Mouse (Mus musculus): ENCODE measurements around the gene Setd6. TPM values are rescaled to one million over a fixed set of nuclear protein-coding genes. Genes with fewer than 3 reads are reported as not detected.

The Setd6 gene
- polyA plus RNA-seq, 1 experiment from 2014 or later, result 27.5 TPM

DNA sequence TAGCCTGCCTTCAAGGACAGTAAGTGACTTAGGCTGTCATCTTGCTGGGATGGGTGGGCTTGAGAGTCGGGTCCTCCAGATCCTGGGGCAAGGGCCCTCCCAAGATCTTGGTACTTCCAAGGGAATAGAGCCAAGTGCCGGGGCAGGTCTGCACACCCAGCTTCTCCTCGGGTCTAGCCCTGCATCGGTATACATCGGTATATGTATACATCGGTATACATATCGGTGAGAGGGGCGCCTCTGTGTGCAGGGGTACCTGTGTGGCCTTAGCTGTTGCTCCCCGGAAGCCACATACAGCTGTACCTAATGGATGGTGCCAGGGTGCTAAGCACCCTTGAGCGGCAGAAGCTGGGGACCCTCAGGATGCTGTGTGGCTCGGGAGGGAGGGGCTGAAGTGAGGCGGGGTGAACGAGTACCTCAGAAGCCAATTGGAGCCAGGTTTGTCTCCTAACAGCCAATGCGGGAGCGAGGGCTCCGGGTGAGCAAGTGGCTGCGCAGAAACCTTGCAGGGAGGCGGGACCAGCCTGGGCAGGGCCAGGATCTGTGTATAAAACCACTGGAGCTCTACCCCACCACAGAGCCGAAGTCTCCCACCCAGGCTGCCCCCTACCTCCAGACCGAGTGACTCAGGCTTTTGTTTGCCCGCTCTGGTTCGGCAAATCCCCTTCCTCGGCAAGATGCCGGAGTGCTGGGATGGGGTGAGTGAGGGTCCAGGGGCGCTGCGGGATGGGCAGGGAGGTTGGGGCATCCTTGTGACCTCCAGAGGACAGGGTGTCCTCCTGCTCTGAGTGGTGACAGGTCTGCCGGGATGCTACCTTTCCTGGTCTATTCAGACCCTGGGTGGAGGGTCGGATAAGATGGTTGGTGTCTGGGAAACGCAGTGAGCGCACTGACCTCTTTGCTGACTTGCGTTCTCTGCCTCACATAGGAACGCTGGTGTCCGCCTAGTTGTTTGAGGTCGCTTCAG is 12.9 kb upstream of the Setd6 start:
- DNase-seq (ENCODE audit: low spot score) (peak; percentile 93), ATAC-seq (replicated peaks; ENCODE audit: low FRiP score) (peak; percentile 94)
- no peaks in the 10 kb centered on the region for H3K36me3 ChIP-seq (ENCODE audit: control insufficient read depth, insufficient read depth, low read length)
- H3K9me3 ChIP-seq (ENCODE audit: control insufficient read depth, low read length), result no peaks in the 10 kb centered on the region
- no peak overlapping the region for H3K27ac ChIP-seq (ENCODE audit: low read depth, low read length)
- H3K27me3 ChIP-seq (ENCODE audit: control insufficient read depth, insufficient read depth, low read length), result no peaks in the 10 kb centered on the region
- H3K4me2 ChIP-seq (ENCODE audit: low read depth, low read length, severe bottlenecking), result peak overlapping the region; percentile 94
- peaks cover 9% of the 10 kb centered on the region; the same call in 1 of the 2 replicates for H3K4me1 ChIP-seq (replicated peaks; ENCODE audit: control insufficient read depth, insufficient read depth, low read length)
- 2% methylated on average over 34 of the region's 34 CpGs for WGBS
- peak overlapping the region; percentile 63 for H3K9ac ChIP-seq (ENCODE audit: low read length)
- H3K4me3 ChIP-seq (ENCODE audit: low read depth, low read length), result peak overlapping the region; percentile 56

DNA sequence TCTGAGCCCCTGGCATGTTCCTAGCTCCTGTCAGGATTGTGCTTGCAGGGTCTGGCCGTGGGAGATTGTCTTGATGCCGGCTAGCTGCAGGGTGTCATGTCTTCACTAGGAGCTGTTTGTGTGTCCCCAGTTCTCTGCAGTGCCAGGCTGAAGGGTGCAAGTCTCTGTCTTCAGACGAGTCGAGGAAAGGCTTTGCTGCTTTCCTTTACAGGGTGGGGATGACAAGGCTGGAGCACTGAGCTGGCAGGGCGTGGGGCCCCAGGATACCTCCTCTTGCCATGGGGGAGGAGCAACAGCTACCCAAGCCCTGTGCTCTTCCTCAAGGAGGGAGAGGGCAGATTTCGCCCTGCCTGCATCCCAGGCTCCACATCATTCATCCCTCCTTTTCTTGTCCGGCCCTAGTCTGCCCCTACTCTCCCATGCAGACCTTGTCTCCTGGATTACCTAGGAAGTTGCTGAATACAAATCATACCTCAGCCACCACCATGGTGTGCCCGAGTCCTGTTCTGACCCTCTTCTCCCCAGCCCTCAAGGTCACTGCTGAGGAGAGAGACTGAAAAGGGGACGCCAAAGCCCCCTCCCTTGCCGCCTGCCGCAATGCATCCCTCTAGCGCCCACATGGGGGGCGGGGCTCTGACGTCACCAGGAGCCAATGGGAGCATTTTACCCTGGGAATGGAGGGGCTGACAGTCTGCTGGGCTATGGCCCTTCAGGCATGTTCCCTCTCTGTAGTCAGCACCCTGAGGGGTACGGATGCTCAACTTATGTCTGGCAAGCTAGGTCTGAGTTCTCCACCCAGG is 12.0 kb upstream of the Setd6 start:
- no peaks in the 10 kb centered on the region for H3K27me3 ChIP-seq (ENCODE audit: control insufficient read depth, insufficient read depth, low read length)
- DNase-seq (ENCODE audit: low spot score), result peak; percentile 88
- WGBS, result 3% methylated on average over 15 of the region's 15 CpGs
- peak overlapping the region; percentile 63 for H3K9ac ChIP-seq (ENCODE audit: low read length)
- ATAC-seq (replicated peaks; ENCODE audit: low FRiP score), result peak; percentile 53
- H3K9me3 ChIP-seq (ENCODE audit: control insufficient read depth, low read length), result no peaks in the 10 kb centered on the region
- no peak overlapping the region; the same call in 1 of the 2 replicates for H3K27ac ChIP-seq (ENCODE audit: low read depth, low read length)
- peak overlapping the region; percentile 56 for H3K4me3 ChIP-seq (ENCODE audit: low read depth, low read length)
- H3K4me1 ChIP-seq (replicated peaks; ENCODE audit: control insufficient read depth, insufficient read depth, low read length), result peaks cover 9% of the 10 kb centered on the region; the same call in 1 of the 2 replicates
- no peaks in the 10 kb centered on the region for H3K36me3 ChIP-seq (ENCODE audit: control insufficient read depth, insufficient read depth, low read length)
- H3K4me2 ChIP-seq (ENCODE audit: low read depth, low read length, severe bottlenecking), result peak overlapping the region; percentile 94

DNA sequence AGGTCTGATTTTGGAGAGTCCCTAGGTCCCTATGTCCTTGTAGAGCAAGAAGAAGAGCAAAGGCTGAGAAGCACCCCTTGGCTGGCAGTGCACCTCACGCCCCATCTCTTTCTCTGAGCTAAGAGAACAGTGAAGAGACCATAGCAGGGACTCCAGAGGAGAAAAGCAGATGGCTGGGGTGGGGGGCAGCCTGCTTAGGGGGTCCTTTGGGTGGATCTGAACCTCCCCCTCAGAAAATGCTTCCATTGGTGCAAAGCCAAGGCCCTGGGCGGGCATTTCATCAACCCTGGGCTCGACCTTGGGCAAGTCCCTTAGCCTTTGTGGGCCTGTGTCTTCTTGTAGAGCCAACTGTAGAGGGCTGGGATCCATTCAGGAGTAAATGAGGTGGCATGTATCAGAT is 11.1 kb upstream of the Setd6 start:
- Histone ChIP-seq H3K4me3 (ENCODE audit: low read depth, low read length) (no peak overlapping the region), H3K9me3 (ENCODE audit: control insufficient read depth, low read length) (no peaks in the 10 kb centered on the region), H3K4me1 (replicated peaks; ENCODE audit: control insufficient read depth, insufficient read depth, low read length) (peaks cover 9% of the 10 kb centered on the region; the same call in 1 of the 2 replicates), H3K4me2 (ENCODE audit: low read depth, low read length, severe bottlenecking) (no peak overlapping the region), H3K36me3 (ENCODE audit: control insufficient read depth, insufficient read depth, low read length) (no peaks in the 10 kb centered on the region), H3K9ac (ENCODE audit: low read length) (no peak overlapping the region), H3K27me3 (ENCODE audit: control insufficient read depth, insufficient read depth, low read length) (no peaks in the 10 kb centered on the region), H3K27ac (ENCODE audit: low read depth, low read length) (no peak overlapping the region)
- 93% methylated on average over 3 of the region's 3 CpGs for WGBS
- DNase-seq (ENCODE audit: low spot score) (no peak), ATAC-seq (replicated peaks; ENCODE audit: low FRiP score) (no peak)

DNA sequence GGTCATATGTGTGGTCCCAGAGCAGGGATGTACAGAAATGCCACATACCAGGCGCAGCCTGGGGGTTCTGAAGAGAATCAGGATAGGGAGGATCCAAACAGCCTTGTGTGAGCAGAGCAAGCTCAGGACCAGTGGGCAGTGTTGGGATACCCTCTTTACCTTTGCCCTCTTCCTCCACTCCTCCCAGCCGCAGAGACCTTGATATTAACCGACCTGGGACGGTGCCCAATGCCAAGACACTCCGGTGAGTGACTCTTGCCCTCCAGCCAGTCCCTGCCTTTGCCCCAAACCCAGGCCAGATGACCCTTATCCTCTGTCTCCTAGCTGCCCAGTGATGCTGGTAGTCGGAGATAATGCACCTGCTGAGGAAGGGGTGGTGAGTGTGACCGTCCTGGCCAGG is 6.1 kb upstream of the Setd6 start:
- no peaks in the 10 kb centered on the region for H3K9me3 ChIP-seq (ENCODE audit: control insufficient read depth, low read length)
- no peak for ATAC-seq (replicated peaks; ENCODE audit: low FRiP score)
- H3K4me1 ChIP-seq (replicated peaks; ENCODE audit: control insufficient read depth, insufficient read depth, low read length), result no peaks in the 10 kb centered on the region
- no peaks in the 10 kb centered on the region for H3K27me3 ChIP-seq (ENCODE audit: control insufficient read depth, insufficient read depth, low read length)
- H3K36me3 ChIP-seq (ENCODE audit: control insufficient read depth, insufficient read depth, low read length), result no peaks in the 10 kb centered on the region
- H3K4me3 ChIP-seq (ENCODE audit: low read depth, low read length), result no peak overlapping the region
- no peak overlapping the region for H3K9ac ChIP-seq (ENCODE audit: low read length)
- no peak overlapping the region for H3K4me2 ChIP-seq (ENCODE audit: low read depth, low read length, severe bottlenecking)
- no peak overlapping the region for H3K27ac ChIP-seq (ENCODE audit: low read depth, low read length)
- DNase-seq (ENCODE audit: low spot score), result peak; percentile 44
- 90% methylated on average over 7 of the region's 7 CpGs for WGBS

DNA sequence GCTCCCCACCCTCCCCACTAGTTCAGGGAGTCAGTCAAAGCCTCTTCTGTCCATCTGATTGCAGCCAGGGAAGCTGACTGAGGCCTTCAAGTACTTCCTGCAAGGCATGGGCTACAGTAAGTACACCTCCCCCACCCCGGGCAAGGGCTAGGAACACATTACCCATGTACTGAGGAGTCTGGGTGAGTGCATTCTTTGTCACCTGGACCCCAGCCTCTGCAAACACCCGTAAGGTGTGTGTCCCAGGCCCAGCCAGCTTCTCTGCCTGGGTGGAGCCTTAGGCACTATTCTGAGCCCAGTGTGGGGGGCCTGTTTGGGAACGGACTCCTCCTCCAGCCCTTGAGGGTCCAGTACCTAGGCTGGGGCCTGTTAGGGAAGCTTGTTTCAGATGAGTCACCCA is 4.7 kb upstream of the Setd6 start:
- DNase-seq (ENCODE audit: low spot score) (peak; percentile 38), ATAC-seq (replicated peaks; ENCODE audit: low FRiP score) (no peak)
- Histone ChIP-seq H3K9me3 (ENCODE audit: control insufficient read depth, low read length) (no peaks in the 10 kb centered on the region), H3K4me3 (ENCODE audit: low read depth, low read length) (no peak overlapping the region), H3K36me3 (ENCODE audit: control insufficient read depth, insufficient read depth, low read length) (no peaks in the 10 kb centered on the region), H3K27me3 (ENCODE audit: control insufficient read depth, insufficient read depth, low read length) (no peaks in the 10 kb centered on the region), H3K27ac (ENCODE audit: low read depth, low read length) (no peak overlapping the region), H3K4me2 (ENCODE audit: low read depth, low read length, severe bottlenecking) (no peak overlapping the region), H3K4me1 (replicated peaks; ENCODE audit: control insufficient read depth, insufficient read depth, low read length) (no peaks in the 10 kb centered on the region; the same call in 1 of the 2 replicates), H3K9ac (ENCODE audit: low read length) (no peak overlapping the region)
- WGBS, result 80% methylated on average over 3 of the region's 3 CpGs

DNA sequence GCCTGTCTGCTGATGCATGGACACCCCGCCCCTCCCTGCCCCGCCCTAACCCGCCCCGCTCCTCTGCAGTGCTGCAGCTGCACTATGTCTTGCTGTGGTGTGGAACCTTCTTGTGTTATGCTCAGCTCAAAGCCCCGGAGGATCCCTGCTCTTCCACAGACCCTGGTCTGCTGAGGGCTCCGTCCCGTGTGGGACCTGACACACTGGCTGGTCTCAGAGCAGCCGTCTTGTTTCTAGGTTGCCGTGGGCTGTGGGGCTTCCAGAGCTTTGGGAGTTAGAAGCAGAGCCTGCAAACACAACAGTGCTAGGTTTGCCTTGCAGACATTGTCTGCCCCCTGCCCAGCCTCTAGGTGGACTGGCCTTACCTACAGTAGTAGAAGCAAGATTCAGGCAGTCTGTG is 3.3 kb upstream of the Setd6 start:
- 92% methylated on average over 9 of the region's 9 CpGs for WGBS
- Histone ChIP-seq H3K9me3 (ENCODE audit: control insufficient read depth, low read length) (no peaks in the 10 kb centered on the region), H3K27ac (ENCODE audit: low read depth, low read length) (no peak overlapping the region), H3K4me1 (replicated peaks; ENCODE audit: control insufficient read depth, insufficient read depth, low read length) (peaks cover 8% of the 10 kb centered on the region; the same call in 1 of the 2 replicates), H3K4me2 (ENCODE audit: low read depth, low read length, severe bottlenecking) (no peak overlapping the region), H3K27me3 (ENCODE audit: control insufficient read depth, insufficient read depth, low read length) (no peaks in the 10 kb centered on the region), H3K4me3 (ENCODE audit: low read depth, low read length) (no peak overlapping the region), H3K9ac (ENCODE audit: low read length) (no peak overlapping the region), H3K36me3 (ENCODE audit: control insufficient read depth, insufficient read depth, low read length) (no peaks in the 10 kb centered on the region)
- ATAC-seq (replicated peaks; ENCODE audit: low FRiP score), result no peak
- DNase-seq (ENCODE audit: low spot score), result peak; percentile 51

DNA sequence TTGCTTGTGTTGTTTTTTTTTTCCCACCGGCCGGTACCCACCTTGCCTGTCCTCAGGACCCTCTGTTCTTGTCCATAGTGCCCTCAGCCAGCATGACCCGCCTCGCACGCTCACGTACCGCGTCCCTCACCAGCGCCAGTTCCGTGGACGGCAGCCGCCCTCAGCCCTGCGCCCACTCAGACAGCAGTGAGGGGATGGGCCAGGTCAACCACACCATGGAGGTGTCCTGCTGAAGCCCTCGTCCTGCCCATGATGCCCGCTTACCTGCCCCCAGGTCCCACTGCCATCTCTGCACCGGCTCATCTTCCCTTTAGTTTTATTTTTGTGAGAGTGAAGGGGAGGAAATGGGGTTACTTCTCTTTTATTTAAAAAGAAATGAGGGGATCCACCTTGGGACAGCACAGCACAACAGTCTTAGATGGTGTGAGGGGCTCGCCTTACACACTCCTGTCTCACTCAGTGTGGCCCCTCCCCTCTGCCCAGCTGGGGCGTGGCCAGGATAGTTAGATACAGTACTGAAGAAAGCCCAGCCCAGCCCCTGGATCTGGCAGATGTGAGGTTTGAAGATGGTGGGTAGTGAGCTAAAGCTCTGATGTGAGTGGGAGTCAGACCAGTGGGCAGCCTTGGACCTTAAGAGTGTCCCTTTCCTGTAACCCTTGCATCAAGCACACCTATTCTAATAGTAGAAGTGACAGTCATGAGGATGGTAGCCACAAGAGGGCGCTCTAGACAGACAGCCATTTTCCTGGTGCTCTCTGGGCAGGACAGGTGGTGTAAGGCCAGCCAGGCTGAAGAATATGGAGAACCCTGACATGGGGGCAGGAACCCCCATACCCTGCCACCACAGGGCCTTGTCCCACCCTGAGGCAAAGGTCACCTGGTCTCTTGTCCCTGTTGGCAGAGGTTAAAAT is 2.3 kb upstream of the Setd6 start:
- DNase-seq (ENCODE audit: low spot score) (peak; percentile 84), ATAC-seq (replicated peaks; ENCODE audit: low FRiP score) (peak; percentile 42)
- Histone ChIP-seq H3K36me3 (ENCODE audit: control insufficient read depth, insufficient read depth, low read length) (no peaks in the 10 kb centered on the region), H3K4me3 (ENCODE audit: low read depth, low read length) (no peak overlapping the region), H3K4me2 (ENCODE audit: low read depth, low read length, severe bottlenecking) (no peak overlapping the region), H3K4me1 (replicated peaks; ENCODE audit: control insufficient read depth, insufficient read depth, low read length) (peaks cover 8% of the 10 kb centered on the region; the same call in 1 of the 2 replicates), H3K27ac (ENCODE audit: low read depth, low read length) (no peak overlapping the region), H3K9me3 (ENCODE audit: control insufficient read depth, low read length) (no peaks in the 10 kb centered on the region), H3K9ac (ENCODE audit: low read length) (no peak overlapping the region), H3K27me3 (ENCODE audit: control insufficient read depth, insufficient read depth, low read length) (no peaks in the 10 kb centered on the region)
- WGBS, result 79% methylated on average over 19 of the region's 19 CpGs

DNA sequence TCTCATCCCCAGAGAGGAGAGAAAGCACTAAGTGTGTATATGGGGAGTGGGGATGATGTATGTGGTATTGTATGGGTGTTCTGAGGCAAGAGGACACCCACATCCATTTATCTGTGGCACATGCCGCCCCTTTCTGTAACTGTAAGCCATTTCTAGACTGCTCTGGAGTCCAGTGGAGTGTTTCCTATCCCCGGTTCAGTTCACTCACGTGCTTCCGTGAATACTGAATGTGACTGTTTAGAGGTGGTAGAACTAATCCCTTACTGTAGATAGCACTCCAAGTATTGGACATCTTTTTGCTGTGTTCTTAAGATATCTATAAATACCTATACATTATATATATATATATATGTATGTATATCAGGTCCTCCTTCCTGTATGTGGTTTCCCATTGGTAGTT is 1.3 kb upstream of the Setd6 start:
- ATAC-seq (replicated peaks; ENCODE audit: low FRiP score), result no peak

More for the DNA sequence above, 1.3 kb upstream of the Setd6 start:
- Histone ChIP-seq H3K9me3 (ENCODE audit: control insufficient read depth, low read length) (no peaks in the 10 kb centered on the region), H3K36me3 (ENCODE audit: control insufficient read depth, insufficient read depth, low read length) (no peaks in the 10 kb centered on the region), H3K27me3 (ENCODE audit: control insufficient read depth, insufficient read depth, low read length) (no peaks in the 10 kb centered on the region), H3K4me2 (ENCODE audit: low read depth, low read length, severe bottlenecking) (no peak overlapping the region), H3K9ac (ENCODE audit: low read length) (no peak overlapping the region), H3K4me3 (ENCODE audit: low read depth, low read length) (no peak overlapping the region), H3K4me1 (replicated peaks; ENCODE audit: control insufficient read depth, insufficient read depth, low read length) (peaks cover 8% of the 10 kb centered on the region; the same call in 1 of the 2 replicates), H3K27ac (ENCODE audit: low read depth, low read length) (no peak overlapping the region)
- no peak for DNase-seq (ENCODE audit: low spot score)
- WGBS, result 92% methylated on average over 4 of the region's 4 CpGs

Data from forebrain, embryonic 11.5 days (tissue).